ENCODE assay signal across 8 mouse cellular contexts in genomic region chr12:25097052-25097209, GRCm38 (mm10). TPM values are rescaled to one million over a fixed set of nuclear protein-coding genes. Genes with fewer than 3 reads are reported as not detected.
DNase-seq lines count a peak whose midpoint lies in the region; ATAC-seq and TF ChIP-seq lines count a peak whose summit lies in the region.

Gene Id2, minus strand, starts transcription at chr12:25097140.

- dilution Hi-C loops in CH12.LX (cut with MboI; ENCODE audit: extremely low pct_ligation_motif_present, extremely low pct_unique_long_range_greater_than_20kb, low sequenced_read_pairs): no loop called here

- peaks cover 6% of the 10 kb centered on the region for H3K9me3 ChIP-seq in CH12.LX (replicated peaks; ENCODE audit: low read length)
- no peaks in the 10 kb centered on the region for H3K9me3 ChIP-seq in forebrain, embryonic 10.5 days
- H3K9me3 ChIP-seq in intestine, embryonic 14.5 days (ENCODE audit: control insufficient read depth, low read length): no peaks in the 10 kb centered on the region

- ATAC-seq in intestine, embryonic 14.5 days (replicated peaks; ENCODE audit: low FRiP score, low TSS enrichment, low read depth): no peak
- no peak for ATAC-seq in megakaryocyte progenitor cell, adult 5-6 weeks (replicated peaks; ENCODE audit: poor library complexity)

- H3K27ac ChIP-seq in CH12.LX (ENCODE audit: insufficient read depth, low read depth): no peak within 1 kb of the TSS
- H3K27ac ChIP-seq in forebrain, embryonic 10.5 days: peak within 1 kb of the TSS; percentile 97
- peak within 1 kb of the TSS; percentile 99 for H3K27ac ChIP-seq in intestine, embryonic 14.5 days (ENCODE audit: low read depth)

- in situ Hi-C loops in CH12.LX (cut with MboI; ENCODE audit: low pct_ligation_motif_present, low pct_unique_long_range_greater_than_20kb, low sequenced_read_pairs): loop anchor here (10.0 to 25.0 kb wide), 5 partner anchors 318 to 1190 kb away; no protein-coding TSS in a partner anchor

- no peaks in the 10 kb centered on the region for H3K36me3 ChIP-seq in CH12.LX (replicated peaks in 1 of 2; ENCODE audit: control insufficient read depth in 1 of 2, insufficient read depth in 1 of 2, low read length in 1 of 2)
- peaks cover 3% of the 10 kb centered on the region; the same call in 1 of the 2 replicates for H3K36me3 ChIP-seq in forebrain, embryonic 10.5 days (replicated peaks)
- H3K36me3 ChIP-seq in intestine, embryonic 14.5 days (ENCODE audit: control insufficient read depth, insufficient read depth, low read length): 0 out of 2 replicates have a peak, but pooled peaks cover 3% of the 10 kb centered on the region

- no peak for TF ChIP-seq CTCF in CH12.LX (conservative IDR thresholded peaks at IDR 0.05 in 1 of 2, IDR thresholded peaks at IDR 0.05 in 1 of 2; ENCODE audit: low read depth in 2 of 2, low read length in 2 of 2)

- no peaks in the 10 kb centered on the region for H3K79me2 ChIP-seq in CH12.LX (replicated peaks; ENCODE audit: control insufficient read depth, extremely low read depth, insufficient read depth, poor library complexity, severe bottlenecking)

- peak within 1 kb of the TSS in 2 of 3 experiments; percentile 61 to 63 for H3K4me3 ChIP-seq in CH12.LX (replicated peaks in 1 of 3; ENCODE audit: low read depth in 2 of 3, low read length in 2 of 3, poor library complexity in 1 of 3)
- H3K4me3 ChIP-seq in forebrain, embryonic 10.5 days: peak within 1 kb of the TSS; percentile 78
- peak within 1 kb of the TSS; percentile 94 for H3K4me3 ChIP-seq in intestine, embryonic 14.5 days (ENCODE audit: low read depth, low read length)

- TF ChIP-seq POLR2A in CH12.LX (IDR thresholded peaks at IDR 0.05; ENCODE audit: low read depth, low read length): no peak

- no peak for TF ChIP-seq RAD21 in CH12.LX (IDR thresholded peaks at IDR 0.05; ENCODE audit: low read depth, low read length)

- peaks cover 28% of the 10 kb centered on the region for H3K27me3 ChIP-seq in CH12.LX (replicated peaks)
- H3K27me3 ChIP-seq in forebrain, embryonic 10.5 days (ENCODE audit: poor library complexity, severe bottlenecking): peaks cover 14% of the 10 kb centered on the region
- H3K27me3 ChIP-seq in intestine, embryonic 14.5 days (replicated peaks; ENCODE audit: control insufficient read depth, insufficient read depth, low read length): no peaks in the 10 kb centered on the region

- H3K4me2 ChIP-seq in CH12.LX (ENCODE audit: insufficient read depth, low read depth, poor library complexity, severe bottlenecking): peak within 1 kb of the TSS; percentile 93
- H3K4me2 ChIP-seq in intestine, embryonic 14.5 days (ENCODE audit: low read length): peak within 1 kb of the TSS; percentile 89

- no peak for DNase-seq in frontal cortex, adult 2 months (ENCODE audit: extremely low spot score in 1 of 2, low spot score in 1 of 2)
- no peak for DNase-seq in frontal cortex, postnatal 10 days (ENCODE audit: low spot score in 2 of 2)
- DNase-seq in CH12.LX (ENCODE audit: extremely low read depth) (no peak), MN1 (ENCODE audit: low spot score) (no peak)
- no peak for DNase-seq in forebrain, embryonic 10.5 days (ENCODE audit: extremely low spot score, low spot score)
- no peak for DNase-seq in intestine, embryonic 14.5 days (ENCODE audit: low spot score)
- no peak for DNase-seq in right cerebral cortex, adult 18-20 months

- 2% methylated on average over 1 of the region's 1 CpGs for WGBS in forebrain, embryonic 10.5 days
- 3% methylated on average over 1 of the region's 1 CpGs for WGBS in intestine, embryonic 14.5 days

- H3K4me1 ChIP-seq in CH12.LX (ENCODE audit: control insufficient read depth in 1 of 2, insufficient read depth in 2 of 2): peaks cover 15 to 40% of the 10 kb centered on the region in 2 experiments
- H3K4me1 ChIP-seq in forebrain, embryonic 10.5 days: peaks cover 79% of the 10 kb centered on the region
- H3K4me1 ChIP-seq in intestine, embryonic 14.5 days (replicated peaks; ENCODE audit: control insufficient read depth, insufficient read depth, low read length): peaks cover 28% of the 10 kb centered on the region

- peak within 1 kb of the TSS; percentile 40 for H3K9ac ChIP-seq in CH12.LX (ENCODE audit: insufficient read depth, low read depth)
- peak within 1 kb of the TSS; percentile 93 for H3K9ac ChIP-seq in intestine, embryonic 14.5 days (ENCODE audit: low read length)

- TF ChIP-seq EP300 in CH12.LX (IDR thresholded peaks at IDR 0.05; ENCODE audit: low read length): no peak

TF ChIP-seq in CH12.LX, 34 proteins besides CTCF, POLR2A, EP300 and RAD21:
- TF ChIP-seq KAT2A (IDR thresholded peaks at IDR 0.05; ENCODE audit: insufficient replicate concordance, low read length): no peak
- TF ChIP-seq SIN3A (IDR thresholded peaks at IDR 0.05; ENCODE audit: low read length): no peak

RNA-seq across cellular contexts. Expression of gene Id2, which starts in this region (rescaled TPM):
- 188 and 189 TPM in 2 replicates for polyA plus RNA-seq in frontal cortex, adult 2 months (2012; rRNA removed)
- total RNA-seq in CH12.LX (2012; rRNA removed) (11.5 and 12.4 TPM in 2 replicates), CH12.LX (2014; rRNA removed) (38.0 and 42.9 TPM in 2 replicates)
- 13.7 and 14.2 TPM in 2 replicates for polyA plus RNA-seq in CH12.LX (2012; ENCODE audit: insufficient read length, low read depth)
- 180 and 197 TPM in 2 replicates for polyA plus RNA-seq in forebrain, embryonic 10.5 days (2016; fragmentation: Nextera tagmentation; extraction: Ambion mirVana)
- 502 and 573 TPM in 2 replicates for polyA plus RNA-seq in intestine, embryonic 14.5 days (2014; fragmentation: Nextera tagmentation; extraction: Ambion mirVana)
- 21.8 and 32.4 TPM in 2 replicates for total RNA-seq in megakaryocyte progenitor cell, adult 5-6 weeks (2015)
- 8.3 and 15.5 TPM in 2 replicates for total RNA-seq in megakaryocyte progenitor cell, adult 5-6 weeks (2017)

Comparison
In these comparisons a context has a peak if more than half of its experiments do, and no peak if none do; other contexts are left out.
1. RNA of gene Id2 (polyA plus RNA-seq): 502 to 573 TPM in intestine, embryonic 14.5 days, 188 to 189 TPM in frontal cortex, adult 2 months and 180 to 197 TPM in forebrain, embryonic 10.5 days; 13.7 to 14.2 TPM in CH12.LX; every median in the first group is over 10 times any median in the second.
2. Peak in every context shown above with its lines, with median percentiles within 50 percentile points of each other: H3K4me3 ChIP-seq.